Mouse (Mus musculus): Measurements from ENCODE around the gene Rufy2. TPM values are rescaled to one million over a fixed set of nuclear protein-coding genes. Genes with fewer than 3 reads are reported as not detected.

The Rufy2 gene
- polyA plus RNA-seq (2014; fragmentation: Nextera tagmentation; extraction: Ambion mirVana), result 23.5 and 26.3 TPM in 2 replicates

DNA sequence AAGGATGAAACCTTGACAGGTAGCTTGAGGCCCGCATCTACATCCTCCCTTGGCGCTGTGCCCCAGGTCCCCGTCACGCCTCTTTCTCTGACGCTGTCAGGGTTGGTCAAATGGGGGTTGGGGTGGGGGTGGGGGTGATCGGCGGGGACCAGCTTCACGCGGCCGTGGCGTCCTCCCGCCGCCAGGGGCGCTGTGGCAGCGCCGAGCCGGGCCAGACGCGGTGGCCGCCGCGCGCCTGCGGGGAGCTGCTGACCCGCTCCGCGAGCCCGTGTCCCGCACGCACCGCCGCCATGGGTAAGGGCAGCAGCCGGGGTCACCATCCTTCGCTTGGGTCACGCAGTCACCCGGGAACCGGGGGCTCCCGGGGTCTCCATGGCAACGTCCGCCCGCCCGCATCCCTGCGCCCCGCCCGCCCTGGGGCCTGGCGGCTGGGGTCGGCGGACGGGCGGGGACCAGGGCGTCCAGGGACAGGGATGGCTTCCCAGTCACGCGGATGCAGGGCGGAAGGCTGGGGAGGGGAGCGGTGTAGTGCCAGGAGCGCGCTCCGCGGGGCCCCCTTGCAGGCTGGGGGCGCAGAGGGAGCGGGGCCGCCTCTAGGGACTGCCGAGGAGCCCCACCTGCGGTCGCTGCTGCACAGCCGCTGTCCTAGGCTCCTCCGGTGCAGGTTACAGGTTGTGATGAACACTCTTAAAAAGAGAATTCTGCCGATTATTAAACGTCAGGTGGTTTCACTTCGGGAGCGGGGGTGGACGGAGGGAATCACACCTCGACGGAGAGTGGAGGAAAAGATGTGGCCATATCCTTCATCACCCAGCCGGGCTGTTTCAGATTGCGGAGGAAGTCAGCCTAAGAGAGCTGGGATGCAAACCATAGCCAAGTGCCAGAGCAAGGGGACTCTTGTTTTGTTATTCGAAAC is at the start of gene Rufy2:
Gene Rufy2 (plus strand): TSS at position 185 of the 916 bp plus-strand sequence.
- no peaks in the 10 kb centered on the region for H3K9me3 ChIP-seq (ENCODE audit: control insufficient read depth, low read length)
- WGBS, result under 1% methylated on average over 44 of the region's 77 CpGs
- H3K9ac ChIP-seq (ENCODE audit: low read depth, low read length), result peak within 1 kb of the TSS; percentile 88
- H3K4me2 ChIP-seq (ENCODE audit: low read depth, low read length), result peak within 1 kb of the TSS; percentile 59
- DNase-seq (ENCODE audit: low spot score) (peak; percentile 83), ATAC-seq (ENCODE audit: low read depth) (peak; percentile 95)
- peak within 1 kb of the TSS; percentile 80 for H3K4me3 ChIP-seq (ENCODE audit: low read depth, low read length)
- H3K4me1 ChIP-seq (ENCODE audit: control insufficient read depth, insufficient read depth, low read length), result peaks cover 5% of the 10 kb centered on the region; the same call in 1 of the 2 replicates
- H3K36me3 ChIP-seq (ENCODE audit: control insufficient read depth, insufficient read depth, low read length), result peaks cover 23% of the 10 kb centered on the region
- no peaks in the 10 kb centered on the region for H3K27me3 ChIP-seq (replicated peaks; ENCODE audit: control insufficient read depth, insufficient read depth, low read length)
- H3K27ac ChIP-seq (replicated peaks; ENCODE audit: low read depth, low read length), result peak within 1 kb of the TSS; percentile 71

DNA sequence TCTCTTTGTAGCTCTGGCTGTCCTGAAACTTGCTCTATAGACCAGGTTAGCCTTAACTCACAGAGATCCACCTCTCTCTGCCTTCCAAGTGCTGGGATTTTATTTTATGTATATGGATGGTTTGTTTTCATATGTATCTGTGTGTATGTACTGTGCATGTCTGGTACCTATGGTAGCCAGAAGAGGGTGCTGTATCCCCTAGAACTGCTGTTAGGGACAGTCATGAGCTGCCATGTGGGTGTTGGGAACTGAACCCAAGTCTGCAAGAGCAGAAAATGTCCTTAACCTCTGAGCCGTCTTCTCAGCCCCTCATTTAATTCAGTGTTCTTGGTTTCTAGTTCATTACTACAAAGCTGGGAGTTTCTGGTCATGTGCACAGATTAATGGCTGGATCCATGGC is 47.6 kb upstream of the Rufy2 start:
- 89% methylated on average over 1 of the region's 1 CpGs for WGBS

DNA sequence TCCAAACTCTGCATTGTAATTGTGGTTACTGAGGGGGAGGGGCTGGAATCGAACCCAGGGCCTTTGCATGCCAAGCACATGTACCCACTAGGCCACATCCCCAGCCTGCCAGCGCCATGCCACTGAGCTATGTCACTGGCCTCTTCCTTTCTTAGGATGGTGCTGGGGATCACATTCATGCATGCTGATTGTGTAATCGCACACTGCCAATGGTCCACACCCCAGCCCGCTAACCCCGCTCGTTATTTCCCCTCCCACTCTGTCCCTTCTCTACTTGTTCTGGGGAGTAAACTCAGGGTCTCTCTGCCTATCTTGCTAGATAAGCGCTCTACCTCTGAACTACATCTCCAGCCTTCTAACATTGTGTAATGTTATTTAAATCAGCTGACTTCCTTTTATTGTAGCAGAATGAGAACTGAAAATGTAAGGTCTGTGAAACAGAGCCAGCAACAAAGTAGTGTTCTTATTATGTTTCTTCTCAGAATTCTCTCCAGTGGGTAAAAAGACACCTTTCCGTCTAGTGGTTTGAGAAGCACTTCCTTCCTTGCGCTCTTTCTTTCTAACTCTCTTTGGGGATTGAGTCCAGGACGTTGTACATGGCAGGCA is 34.9 kb upstream of the Rufy2 start:
- DNase-seq (ENCODE audit: low spot score), result no peak
- WGBS, result 82% methylated on average over 10 of the region's 10 CpGs
- Histone ChIP-seq H3K36me3 (ENCODE audit: control insufficient read depth, insufficient read depth, low read length) (peaks cover 35% of the 10 kb centered on the region), H3K4me1 (ENCODE audit: control insufficient read depth, insufficient read depth, low read length) (no peaks in the 10 kb centered on the region), H3K9me3 (ENCODE audit: control insufficient read depth, low read length) (no peaks in the 10 kb centered on the region), H3K27ac (replicated peaks; ENCODE audit: low read depth, low read length) (no peak overlapping the region), H3K4me2 (ENCODE audit: low read depth, low read length) (no peak overlapping the region), H3K4me3 (ENCODE audit: low read depth, low read length) (no peak overlapping the region), H3K9ac (ENCODE audit: low read depth, low read length) (no peak overlapping the region), H3K27me3 (replicated peaks; ENCODE audit: control insufficient read depth, insufficient read depth, low read length) (no peaks in the 10 kb centered on the region)
- no peak for ATAC-seq (ENCODE audit: low read depth)

More for the DNA sequence above, 47.6 kb upstream of the Rufy2 start:
- Histone ChIP-seq H3K9me3 (ENCODE audit: control insufficient read depth, low read length) (no peaks in the 10 kb centered on the region), H3K9ac (ENCODE audit: low read depth, low read length) (no peak overlapping the region), H3K4me1 (ENCODE audit: control insufficient read depth, insufficient read depth, low read length) (no peaks in the 10 kb centered on the region), H3K36me3 (ENCODE audit: control insufficient read depth, insufficient read depth, low read length) (peaks cover 58% of the 10 kb centered on the region), H3K27ac (replicated peaks; ENCODE audit: low read depth, low read length) (no peak overlapping the region), H3K27me3 (replicated peaks; ENCODE audit: control insufficient read depth, insufficient read depth, low read length) (no peaks in the 10 kb centered on the region), H3K4me3 (ENCODE audit: low read depth, low read length) (no peak overlapping the region), H3K4me2 (ENCODE audit: low read depth, low read length) (no peak overlapping the region)
- DNase-seq (ENCODE audit: low spot score) (no peak), ATAC-seq (ENCODE audit: low read depth) (no peak)

DNA sequence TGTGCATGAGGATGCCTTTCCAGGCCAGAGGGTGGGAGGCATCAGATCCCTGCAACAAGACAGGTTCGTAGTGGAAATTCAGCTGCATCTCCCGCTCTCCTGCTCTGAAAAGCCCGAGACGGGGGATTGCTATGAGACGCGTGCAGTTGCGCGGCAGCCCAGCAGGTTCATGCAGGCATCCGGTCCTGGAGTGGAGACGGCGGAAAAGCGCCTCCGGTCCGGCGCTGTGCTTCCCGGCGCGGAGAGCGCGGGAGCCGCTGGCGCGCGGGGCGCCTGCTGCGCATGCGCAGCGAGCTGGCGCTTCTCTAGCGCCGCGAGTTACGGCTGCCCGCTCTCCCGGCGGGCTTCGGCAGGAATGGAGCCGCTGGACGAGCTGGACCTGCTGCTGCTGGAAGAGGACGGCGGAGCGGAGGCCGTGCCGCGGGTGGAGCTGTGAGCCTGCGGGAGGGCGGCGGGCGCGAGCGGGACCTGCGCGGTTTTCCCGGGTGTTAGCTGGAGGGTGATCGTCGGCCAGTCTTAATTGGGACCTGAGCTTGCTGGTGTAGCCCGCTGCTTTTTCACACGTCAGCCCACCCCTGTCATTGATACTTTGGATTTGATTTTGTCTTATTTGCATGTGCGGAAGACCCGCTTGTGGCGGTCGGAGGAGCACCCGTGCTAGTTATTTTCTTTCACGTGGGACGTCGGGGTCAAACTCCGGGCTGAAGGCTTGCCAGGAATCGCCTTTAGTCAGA is 33.1 kb upstream of the Rufy2 start, which contains the start of gene Dna2:
Gene Dna2 (plus strand): TSS at position 289 of the 734 bp plus-strand sequence.
- DNase-seq (ENCODE audit: low spot score) (peak; percentile 92), ATAC-seq (ENCODE audit: low read depth) (peak; percentile 95)
- Histone ChIP-seq H3K4me3 (ENCODE audit: low read depth, low read length) (peak within 1 kb of the TSS; percentile 76), H3K27me3 (replicated peaks; ENCODE audit: control insufficient read depth, insufficient read depth, low read length) (no peaks in the 10 kb centered on the region), H3K4me2 (ENCODE audit: low read depth, low read length) (peak within 1 kb of the TSS; percentile 82), H3K9me3 (ENCODE audit: control insufficient read depth, low read length) (no peaks in the 10 kb centered on the region), H3K27ac (replicated peaks; ENCODE audit: low read depth, low read length) (peak within 1 kb of the TSS; percentile 81), H3K4me1 (ENCODE audit: control insufficient read depth, insufficient read depth, low read length) (no peaks in the 10 kb centered on the region), H3K36me3 (ENCODE audit: control insufficient read depth, insufficient read depth, low read length) (peaks cover 40% of the 10 kb centered on the region), H3K9ac (ENCODE audit: low read depth, low read length) (peak within 1 kb of the TSS; percentile 85)
- under 1% methylated on average over 54 of the region's 68 CpGs for WGBS

DNA sequence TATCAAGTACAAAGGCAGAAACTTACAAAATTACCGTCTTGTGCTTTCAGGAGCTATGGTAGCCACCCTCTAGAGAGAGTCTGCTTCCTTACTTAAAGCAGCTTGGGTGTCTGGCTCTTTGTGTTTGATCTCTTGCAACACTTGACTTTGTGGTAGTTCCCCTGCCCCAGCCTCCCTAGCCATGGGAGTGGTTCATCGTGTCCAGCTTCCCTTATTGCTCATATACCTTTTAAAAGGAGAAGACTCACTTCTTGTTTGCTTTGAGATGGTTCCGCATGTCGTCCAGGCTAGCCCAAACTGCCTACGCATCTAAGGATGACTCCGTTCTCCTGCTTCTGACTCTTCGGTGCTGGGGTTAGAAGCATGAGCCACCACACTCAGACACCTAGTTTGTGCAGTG is 31.5 kb upstream of the Rufy2 start:
- no peak overlapping the region for H3K4me3 ChIP-seq (ENCODE audit: low read depth, low read length)
- no peak overlapping the region for H3K4me2 ChIP-seq (ENCODE audit: low read depth, low read length)
- ATAC-seq (ENCODE audit: low read depth), result no peak
- H3K4me1 ChIP-seq (ENCODE audit: control insufficient read depth, insufficient read depth, low read length), result no peaks in the 10 kb centered on the region
- DNase-seq (ENCODE audit: low spot score), result no peak
- no peaks in the 10 kb centered on the region for H3K9me3 ChIP-seq (ENCODE audit: control insufficient read depth, low read length)
- no peak overlapping the region for H3K27ac ChIP-seq (replicated peaks; ENCODE audit: low read depth, low read length)
- no peak overlapping the region for H3K9ac ChIP-seq (ENCODE audit: low read depth, low read length)
- WGBS, result 95% methylated on average over 7 of the region's 7 CpGs
- H3K27me3 ChIP-seq (replicated peaks; ENCODE audit: control insufficient read depth, insufficient read depth, low read length), result no peaks in the 10 kb centered on the region
- peaks cover 25% of the 10 kb centered on the region; the same call in 1 of the 2 replicates for H3K36me3 ChIP-seq (ENCODE audit: control insufficient read depth, insufficient read depth, low read length)

DNA sequence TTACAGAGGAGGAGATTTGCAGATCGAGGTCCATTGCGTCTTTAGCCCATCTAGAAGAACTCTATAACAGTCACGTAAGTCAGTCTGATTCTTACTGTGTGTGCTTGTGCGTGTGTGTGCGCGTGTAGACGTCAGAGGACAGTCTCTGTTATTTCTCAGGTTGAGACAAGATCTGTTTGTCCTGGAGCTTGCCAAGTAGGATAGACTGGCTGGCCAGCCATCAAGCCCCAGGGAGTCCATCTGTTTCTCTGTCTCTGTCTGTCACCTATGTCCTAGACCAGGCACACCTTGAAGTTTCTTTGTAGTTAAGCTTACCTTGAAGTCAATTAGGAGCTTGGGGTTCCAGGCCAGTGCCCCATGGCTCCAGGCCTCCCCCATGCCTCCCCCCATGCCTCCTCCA is 16.1 kb upstream of the Rufy2 start:
- Histone ChIP-seq H3K27me3 (replicated peaks; ENCODE audit: control insufficient read depth, insufficient read depth, low read length) (no peaks in the 10 kb centered on the region), H3K36me3 (ENCODE audit: control insufficient read depth, insufficient read depth, low read length) (peaks cover 83% of the 10 kb centered on the region), H3K27ac (replicated peaks; ENCODE audit: low read depth, low read length) (no peak overlapping the region), H3K4me1 (ENCODE audit: control insufficient read depth, insufficient read depth, low read length) (no peaks in the 10 kb centered on the region), H3K9me3 (ENCODE audit: control insufficient read depth, low read length) (no peaks in the 10 kb centered on the region), H3K4me2 (ENCODE audit: low read depth, low read length) (no peak overlapping the region), H3K4me3 (ENCODE audit: low read depth, low read length) (no peak overlapping the region), H3K9ac (ENCODE audit: low read depth, low read length) (no peak overlapping the region)
- WGBS, result 96% methylated on average over 7 of the region's 7 CpGs
- no peak for DNase-seq (ENCODE audit: low spot score)
- ATAC-seq (ENCODE audit: low read depth), result no peak

DNA sequence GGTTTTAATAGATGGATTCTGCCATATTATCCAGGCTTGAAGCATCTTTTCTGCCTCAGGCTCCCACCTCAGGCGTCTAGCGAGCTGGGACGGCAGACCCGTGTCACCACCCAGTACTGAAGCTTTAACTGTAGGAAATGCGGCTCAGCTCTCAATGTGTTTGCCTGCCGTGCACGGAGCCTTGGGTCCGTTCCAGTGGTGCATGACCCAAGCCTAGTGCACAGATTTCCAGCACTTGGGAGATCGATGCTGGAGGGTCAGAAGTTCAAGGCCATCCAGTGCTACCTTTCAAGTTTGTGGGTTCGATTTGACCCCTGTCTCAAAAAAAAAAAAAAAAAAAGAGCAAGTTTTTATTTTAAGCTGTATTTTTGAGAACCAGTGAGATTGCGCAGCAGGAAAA is 14.2 kb upstream of the Rufy2 start:
- H3K9ac ChIP-seq (ENCODE audit: low read depth, low read length), result no peak overlapping the region
- H3K4me2 ChIP-seq (ENCODE audit: low read depth, low read length), result no peak overlapping the region
- ATAC-seq (ENCODE audit: low read depth) (no peak), DNase-seq (ENCODE audit: low spot score) (no peak)
- H3K36me3 ChIP-seq (ENCODE audit: control insufficient read depth, insufficient read depth, low read length), result peaks cover 81% of the 10 kb centered on the region
- H3K9me3 ChIP-seq (ENCODE audit: control insufficient read depth, low read length), result no peaks in the 10 kb centered on the region
- no peaks in the 10 kb centered on the region for H3K27me3 ChIP-seq (replicated peaks; ENCODE audit: control insufficient read depth, insufficient read depth, low read length)
- H3K4me1 ChIP-seq (ENCODE audit: control insufficient read depth, insufficient read depth, low read length), result no peaks in the 10 kb centered on the region
- WGBS, result 93% methylated on average over 11 of the region's 11 CpGs
- H3K4me3 ChIP-seq (ENCODE audit: low read depth, low read length), result no peak overlapping the region
- no peak overlapping the region for H3K27ac ChIP-seq (replicated peaks; ENCODE audit: low read depth, low read length)

DNA sequence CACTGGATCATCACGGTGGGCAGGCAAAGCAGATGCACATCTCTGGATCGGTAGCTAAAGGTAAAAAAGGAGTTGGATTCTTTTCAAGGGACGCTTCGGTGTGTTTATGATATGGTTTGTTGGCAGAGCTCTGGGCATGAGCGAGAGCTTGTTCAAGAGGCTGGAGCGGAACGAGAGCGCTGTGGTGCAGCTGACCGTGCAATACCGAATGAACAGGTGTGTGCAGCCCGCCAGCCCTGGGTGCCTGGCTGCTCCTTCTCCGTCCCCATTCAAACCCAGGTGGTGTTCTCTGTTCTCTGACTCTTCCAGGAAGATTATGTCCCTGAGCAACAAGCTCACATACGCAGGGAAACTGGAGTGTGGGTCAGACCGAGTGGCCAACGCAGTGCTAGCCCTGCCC is 13.7 kb upstream of the Rufy2 start:
- WGBS, result 93% methylated on average over 15 of the region's 15 CpGs
- Histone ChIP-seq H3K27me3 (replicated peaks; ENCODE audit: control insufficient read depth, insufficient read depth, low read length) (no peaks in the 10 kb centered on the region), H3K9ac (ENCODE audit: low read depth, low read length) (no peak overlapping the region), H3K4me1 (ENCODE audit: control insufficient read depth, insufficient read depth, low read length) (no peaks in the 10 kb centered on the region), H3K9me3 (ENCODE audit: control insufficient read depth, low read length) (no peaks in the 10 kb centered on the region), H3K27ac (replicated peaks; ENCODE audit: low read depth, low read length) (no peak overlapping the region), H3K4me2 (ENCODE audit: low read depth, low read length) (no peak overlapping the region), H3K36me3 (ENCODE audit: control insufficient read depth, insufficient read depth, low read length) (peaks cover 78% of the 10 kb centered on the region), H3K4me3 (ENCODE audit: low read depth, low read length) (no peak overlapping the region)
- ATAC-seq (ENCODE audit: low read depth), result no peak
- no peak for DNase-seq (ENCODE audit: low spot score)

Data from embryonic facial prominence, embryonic 14.5 days (tissue).